Mouse (Mus musculus) MEL-GATA-1-ER (cell line): ENCODE data around the gene Pank2.

ENCODE experiments used
- DNase-seq: peaks from one replicate; pipeline ENCODE4 v3.0.0-alpha.2; 2012; ENCODE audit warnings: low read depth; ENCODE audit errors: extremely low read depth

Gene Pank2

GRCm38 (mm10) chr2:131323675-131324074 is 61.4 kb downstream of the Pank2 start:
- peak; percentile 33 for DNase-seq

DNA sequence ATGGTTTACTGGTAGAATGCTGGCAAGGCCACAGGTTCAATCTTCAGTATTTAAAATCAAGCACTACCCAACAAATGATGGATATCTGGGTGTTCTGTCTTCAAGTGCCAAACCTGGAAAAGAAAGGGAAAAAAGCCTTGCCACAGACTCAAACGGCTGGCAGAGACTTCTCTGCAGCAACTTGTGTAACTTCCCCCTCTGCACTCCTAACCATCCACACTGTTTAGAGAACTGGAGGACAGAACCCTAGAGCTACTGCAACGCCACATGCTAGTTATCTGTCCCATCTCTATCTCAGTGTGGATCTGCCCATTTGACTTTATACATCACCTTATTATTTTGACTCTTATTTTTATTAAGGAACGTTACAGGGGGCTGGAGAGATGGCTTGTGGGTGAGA is 63.7 kb downstream of the Pank2 start:
- DNase-seq, result no peak

DNA sequence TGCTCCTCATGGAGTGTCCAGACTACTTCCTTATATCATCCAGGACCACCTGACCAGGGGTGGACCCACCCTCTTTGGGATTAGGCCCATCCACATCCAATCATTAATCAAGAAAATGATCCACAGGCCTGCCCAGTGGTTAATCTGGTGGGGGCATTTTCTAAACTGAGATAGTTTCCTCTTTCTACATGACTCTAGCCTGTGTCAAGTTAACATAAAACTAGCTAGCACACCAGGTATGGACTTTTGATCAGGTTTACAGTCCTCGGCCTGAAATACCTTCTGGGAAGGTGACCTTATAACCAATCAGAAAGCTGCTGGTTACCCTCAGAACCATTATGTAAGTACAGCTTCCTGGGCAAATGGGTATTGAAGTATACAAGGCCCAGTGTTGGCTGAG is 66.7 kb downstream of the Pank2 start:
- no peak for DNase-seq

DNA sequence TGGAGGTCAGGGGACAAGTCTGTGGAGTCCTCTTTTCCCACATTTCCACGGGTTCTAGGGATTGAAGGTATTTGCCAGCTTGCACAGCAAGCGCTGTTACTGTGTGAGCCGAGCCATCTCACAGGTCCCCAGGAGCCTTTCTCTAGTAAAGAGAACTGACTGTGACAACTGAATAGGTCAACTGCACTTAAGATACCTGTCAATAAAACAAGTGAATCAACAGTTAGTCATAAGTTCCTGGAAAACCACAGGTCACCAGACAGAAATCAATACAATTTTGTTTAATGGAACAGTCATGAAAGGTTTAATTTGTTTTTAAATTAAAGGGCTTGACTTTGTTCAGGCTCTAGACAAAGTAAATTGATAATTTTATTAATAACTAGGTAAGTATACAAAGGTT is 68.3 kb downstream of the Pank2 start:
- no peak for DNase-seq

DNA sequence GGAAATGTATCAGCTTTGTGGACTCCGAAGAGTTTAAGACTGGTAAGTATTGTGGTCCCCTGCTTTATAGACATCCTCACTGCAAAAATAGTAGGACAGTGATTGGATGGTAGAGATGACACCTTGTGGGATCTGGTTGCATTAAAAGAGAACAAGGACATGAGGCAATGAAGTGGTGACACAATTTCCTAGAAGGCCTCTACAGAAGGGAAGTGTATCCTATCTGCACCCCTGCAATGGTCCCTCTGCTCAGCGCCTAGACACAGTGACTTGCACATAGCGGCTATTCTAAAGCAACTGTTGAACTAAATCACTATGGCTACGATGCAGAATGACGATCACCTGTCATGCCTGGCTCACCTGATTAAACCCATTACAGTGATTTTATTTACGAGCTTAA is 75.3 kb downstream of the Pank2 start:
- no peak for DNase-seq

- DNase-seq, result no peak
Observed at GRCm38 (mm10) chr2:131344449-131344848, 82.2 kb downstream of the Pank2 start.

GRCm38 (mm10) chr2:131345556-131345955 is 83.3 kb downstream of the Pank2 start:
- DNase-seq, result no peak
